Mouse (Mus musculus) lung, adult 2 months (tissue): ENCODE measurements around the gene Cacfd1. TPM values are rescaled to one million over a fixed set of nuclear protein-coding genes. Genes with fewer than 3 reads are reported as not detected.

ENCODE experiments used
- DNase-seq: peaks from one replicate; pipeline ENCODE4 v3.0.0; 2022
- H3K4me1 ChIP-seq: fragments of 200-500 bp; 2 replicates; pipeline ENCODE4 v1.6.1; 2011; ENCODE audit warnings: low read length; ENCODE audit not compliant: control insufficient read depth, insufficient read depth
- H3K4me3 ChIP-seq: fragments of 200-500 bp; replicated peaks from 2 replicates; pipeline ENCODE3; 2011; ENCODE audit warnings: low read depth, mild to moderate bottlenecking, control low read depth, low read length; ENCODE audit errors: extremely low read depth
- CTCF ChIP-seq: fragments of 200-500 bp; IDR thresholded peaks from 2 replicates; pipeline ENCODE4 v1.5.1; 2011; ENCODE audit warnings: mild to moderate bottlenecking, low read length, control low read depth; ENCODE audit not compliant: insufficient read depth
- POLR2A ChIP-seq: fragments of 200-500 bp; IDR thresholded peaks from 2 replicates; pipeline ENCODE4 v1.6.1; 2011; ENCODE audit warnings: low read depth, mild to moderate bottlenecking, control low read depth, low read length, borderline replicate concordance; ENCODE audit errors: extremely low read depth
- WGBS: fragments of 180-500 bp; shearing (Covaris S2); methylation state at CpG from one replicate; pipeline ENCODE4 v1.1.7; 2018; 5-methylcytosine and 5-hydroxymethylcytosine counted together
- polyA plus RNA-seq: library from polyadenylated mRNA; depleted of rRNA; stranded (reverse); fragments of >200 nt; gene quantifications from 2 replicates; pipeline ENCODE4 v1.2.3, GENCODE M21; 2012

The Cacfd1 gene
- polyA plus RNA-seq, 1 experiment: 49.2 TPM

GRCm38 (mm10) chr2:26984640-26985039 lies 25.1 kb upstream of the Cacfd1 start:
- TF ChIP-seq CTCF: no peak
- TF ChIP-seq POLR2A: no peak
- Histone ChIP-seq H3K4me1 (no peaks in the 10 kb centered on the region), H3K4me3 (no peak overlapping the region)
- DNase-seq: no peak
- 78% methylated on average over 5 of the region's 5 CpGs for WGBS

DNA sequence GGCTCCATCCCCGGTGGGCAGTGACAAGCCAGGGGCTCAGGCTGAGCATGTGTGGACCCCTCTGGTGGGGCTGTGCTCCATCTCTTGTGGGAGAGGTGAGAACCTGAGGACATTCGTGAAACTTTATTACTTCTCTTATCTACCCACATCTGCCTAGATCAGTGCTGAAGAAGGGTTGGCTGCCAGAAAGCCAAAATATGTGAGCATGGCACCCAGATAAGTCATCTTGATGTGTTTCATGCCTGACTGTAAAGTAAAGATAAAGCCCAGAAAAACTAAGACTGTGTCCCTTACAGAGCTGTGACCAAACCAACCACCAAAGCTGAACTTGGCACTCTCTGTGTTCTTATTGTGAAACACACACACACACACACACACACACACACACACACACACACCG lies 15.8 kb upstream of the Cacfd1 start:
- Histone ChIP-seq H3K4me3 (no peak overlapping the region), H3K4me1 (no peaks in the 10 kb centered on the region)
- TF ChIP-seq CTCF (no peak), POLR2A (no peak)
- DNase-seq: no peak
- 66% methylated on average over 3 of the region's 3 CpGs for WGBS

DNA sequence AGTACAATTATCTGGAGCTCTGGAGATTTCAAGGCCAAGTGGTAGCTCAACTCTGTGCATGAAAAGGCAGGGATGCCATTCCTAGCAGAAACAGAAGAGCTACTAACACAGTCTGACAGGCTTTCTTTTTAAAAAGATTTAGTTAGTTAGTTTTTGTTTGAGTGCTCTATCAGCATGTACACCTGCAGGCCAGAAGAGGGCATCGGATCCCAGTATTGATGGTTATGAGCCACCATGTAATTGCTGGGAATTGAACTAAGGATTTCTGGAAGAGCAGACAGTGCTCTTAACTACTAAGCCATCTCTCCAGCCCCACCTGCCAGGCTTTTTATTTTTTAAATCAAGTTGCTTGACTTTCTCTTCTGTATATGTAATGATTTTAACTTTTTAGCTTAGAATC lies 12.2 kb upstream of the Cacfd1 start:
- TF ChIP-seq POLR2A (no peak), CTCF (no peak)
- 78% methylated on average over 1 of the region's 1 CpGs for WGBS
- no peak for DNase-seq
- Histone ChIP-seq H3K4me1 (no peaks in the 10 kb centered on the region), H3K4me3 (no peak overlapping the region)

- H3K4me3 ChIP-seq: no peak overlapping the region
- 89% methylated on average over 7 of the region's 7 CpGs for WGBS
- no peaks in the 10 kb centered on the region for H3K4me1 ChIP-seq
- TF ChIP-seq POLR2A: no peak
- TF ChIP-seq CTCF: no peak
- no peak for DNase-seq
These were observed 11.7 kb upstream of the Cacfd1 start for GRCm38 (mm10) chr2:26997993-26998392.

GRCm38 (mm10) chr2:27006255-27006654 lies 3.5 kb upstream of the Cacfd1 start:
- Histone ChIP-seq H3K4me3 (no peak overlapping the region), H3K4me1 (peaks cover 6% of the 10 kb centered on the region; the same call in 1 of the 2 replicates)
- no peak for DNase-seq
- WGBS: 61% methylated on average over 4 of the region's 4 CpGs
- TF ChIP-seq POLR2A (no peak), CTCF (no peak)

- DNase-seq: no peak
- no peak overlapping the region for H3K4me3 ChIP-seq
- WGBS: 64% methylated on average over 7 of the region's 7 CpGs
- no peak for TF ChIP-seq POLR2A
- no peak for TF ChIP-seq CTCF
- peaks cover 6% of the 10 kb centered on the region; the same call in 1 of the 2 replicates for H3K4me1 ChIP-seq
These were observed 2.0 kb upstream of the Cacfd1 start for GRCm38 (mm10) chr2:27007701-27008100.

DNA sequence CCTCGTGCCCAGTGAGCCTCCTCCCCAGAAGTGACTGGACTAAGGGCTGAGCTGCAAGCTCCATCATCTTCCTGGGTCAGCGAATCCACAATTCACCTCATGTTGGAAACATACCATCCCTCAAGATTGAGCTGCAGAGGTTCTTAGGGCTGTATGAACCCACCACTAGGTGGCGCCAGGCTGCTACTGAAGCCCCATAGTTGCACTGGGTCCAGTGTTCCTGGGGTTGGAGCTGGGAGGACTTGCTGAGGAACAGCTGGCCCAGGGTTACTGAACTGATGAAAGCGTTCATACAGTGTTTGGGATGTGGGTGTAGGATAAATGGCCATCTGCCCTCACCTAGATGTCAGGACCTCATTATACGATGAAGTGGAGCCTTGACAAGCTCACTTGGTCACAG lies 8.1 kb downstream of the Cacfd1 start:
- Histone ChIP-seq H3K4me3 (no peak overlapping the region), H3K4me1 (no peaks in the 10 kb centered on the region)
- TF ChIP-seq CTCF (peak; percentile 92), POLR2A (no peak)
- peak; percentile 71 for DNase-seq
- WGBS: 44% methylated on average over 5 of the region's 5 CpGs

GRCm38 (mm10) chr2:27019530-27019929 lies 9.8 kb downstream of the Cacfd1 start:
- WGBS: 92% methylated on average over 2 of the region's 2 CpGs
- TF ChIP-seq CTCF (no peak), POLR2A (no peak)

DNA sequence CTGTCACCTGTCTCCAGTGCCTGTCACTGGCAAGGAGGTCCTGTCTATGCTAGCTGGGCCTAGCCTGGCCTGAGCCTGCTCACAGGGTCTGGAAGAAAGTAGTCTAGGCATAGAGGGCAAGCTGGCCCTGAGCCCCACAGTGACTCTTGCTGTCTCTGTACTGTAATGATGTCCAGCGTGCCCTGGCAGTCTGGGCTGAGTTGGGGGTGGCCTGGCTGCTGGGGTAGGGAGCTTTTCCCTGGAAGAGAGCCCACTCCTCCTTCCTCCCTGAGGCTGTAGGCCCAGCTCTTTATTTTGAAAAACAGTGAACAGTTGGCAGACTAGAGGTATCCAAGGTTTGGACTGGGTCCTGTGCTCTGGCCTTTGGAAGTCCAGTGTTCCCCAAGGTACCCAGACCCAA lies 11.4 kb downstream of the Cacfd1 start:
- no peak for DNase-seq
- H3K4me3 ChIP-seq: no peak overlapping the region
- no peaks in the 10 kb centered on the region for H3K4me1 ChIP-seq
- WGBS: 86% methylated on average over 1 of the region's 1 CpGs
- TF ChIP-seq POLR2A (no peak), CTCF (no peak)

More at GRCm38 (mm10) chr2:27019530-27019929, 9.8 kb downstream of the Cacfd1 start:
- DNase-seq: no peak
- Histone ChIP-seq H3K4me1 (no peaks in the 10 kb centered on the region), H3K4me3 (no peak overlapping the region)

DNA sequence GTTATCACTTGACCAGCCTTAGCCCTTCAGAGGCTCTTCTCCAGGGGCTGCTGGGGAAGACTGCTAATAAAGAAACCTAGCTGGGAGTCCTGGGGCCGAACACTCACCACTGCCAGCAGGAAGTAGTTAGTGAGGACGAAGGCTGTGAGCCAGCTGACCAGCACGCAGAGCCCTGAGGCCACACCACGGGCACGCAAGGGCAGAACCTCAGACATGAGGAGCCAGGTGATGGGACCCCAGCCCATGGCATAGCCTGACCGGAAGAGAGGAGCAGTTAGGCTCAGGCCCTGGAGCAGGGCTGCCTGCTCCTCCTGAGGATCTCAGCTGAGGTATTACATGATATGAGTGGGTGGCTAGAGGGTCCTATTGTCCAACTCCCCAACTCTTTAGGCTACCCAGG lies 12.9 kb downstream of the Cacfd1 start:
- no peaks in the 10 kb centered on the region for H3K4me1 ChIP-seq
- H3K4me3 ChIP-seq: no peak overlapping the region
- TF ChIP-seq CTCF: no peak
- no peak for TF ChIP-seq POLR2A
- no peak for DNase-seq
- 56% methylated on average over 6 of the region's 6 CpGs for WGBS
